8 mouse cellular contexts compared by ENCODE assay signal in genomic region chr12:17993368-17993767, GRCm38 (mm10).
DNase-seq lines count a peak whose midpoint lies in the region; ATAC-seq lines count a peak whose summit lies in the region.
"Not testable (repeated sequence)": the region's sequence is repeated elsewhere in the genome, so short reads cannot be mapped to it uniquely, and the experiment has no call there.

No protein-coding gene starts in this region.

- not testable (repeated sequence) for H3K4me1 ChIP-seq in embryonic facial prominence, embryonic 12.5 days; hindbrain, embryonic 10.5 days (replicated peaks); kidney, embryonic 14.5 days (ENCODE audit: control insufficient read depth, insufficient read depth, low read length); liver, embryonic 11.5 days (replicated peaks; ENCODE audit: control insufficient read depth, insufficient read depth, low read length); midbrain, embryonic 13.5 days (replicated peaks)

- not testable (repeated sequence) for ATAC-seq in embryonic facial prominence, embryonic 12.5 days (ENCODE audit: insufficient number of reproducible peaks, insufficient read depth, low FRiP score, low TSS enrichment); kidney, embryonic 14.5 days (ENCODE audit: low FRiP score, low TSS enrichment); liver, embryonic 11.5 days (replicated peaks; ENCODE audit: low FRiP score); midbrain, embryonic 13.5 days

- not testable (repeated sequence) for H3K9me3 ChIP-seq in embryonic facial prominence, embryonic 12.5 days; kidney, embryonic 14.5 days (ENCODE audit: control insufficient read depth, low read length); liver, embryonic 11.5 days (ENCODE audit: control insufficient read depth, low read length); midbrain, embryonic 13.5 days
- peaks cover 16% of the 10 kb centered on the region for H3K9me3 ChIP-seq in hindbrain, embryonic 10.5 days

- not testable (repeated sequence) for H3K27me3 ChIP-seq in embryonic facial prominence, embryonic 12.5 days; hindbrain, embryonic 10.5 days (ENCODE audit: insufficient read depth, poor library complexity, severe bottlenecking); kidney, embryonic 14.5 days (ENCODE audit: control insufficient read depth, insufficient read depth, low read length); liver, embryonic 11.5 days (replicated peaks; ENCODE audit: control insufficient read depth, insufficient read depth, low read length); midbrain, embryonic 13.5 days

- H3K36me3 ChIP-seq in embryonic facial prominence, embryonic 12.5 days; kidney, embryonic 14.5 days (ENCODE audit: control insufficient read depth, insufficient read depth, low read length); liver, embryonic 11.5 days (ENCODE audit: control insufficient read depth, insufficient read depth, low read length); midbrain, embryonic 13.5 days: not testable (repeated sequence)
- peaks cover 12% of the 10 kb centered on the region for H3K36me3 ChIP-seq in hindbrain, embryonic 10.5 days

- 4% methylated on average over 22 of the region's 22 CpGs for WGBS in embryonic facial prominence, embryonic 12.5 days
- 8% methylated on average over 22 of the region's 22 CpGs for WGBS in hindbrain, embryonic 10.5 days
- WGBS in kidney, embryonic 14.5 days, result 4% methylated on average over 15 of the region's 22 CpGs
- WGBS in liver, embryonic 11.5 days, result 11% methylated on average over 18 of the region's 22 CpGs
- WGBS in midbrain, embryonic 13.5 days, result 8% methylated on average over 22 of the region's 22 CpGs

- DNase-seq in ES-CJ7 (ENCODE audit: low read depth, low spot score), result peak; percentile 9
- DNase-seq in forelimb bud, embryonic 11.5 days (ENCODE audit: low read depth, low spot score), result peak; percentile 28
- peak; percentile 38 for DNase-seq in hindbrain, embryonic 10.5 days (ENCODE audit: low spot score)
- DNase-seq in liver, embryonic 11.5 days (ENCODE audit: low spot score), result peak; percentile 31
- DNase-seq in retina, postnatal 1 day, result peak; percentile 25

- peak overlapping the region; percentile 52 for H3K4me2 ChIP-seq in embryonic facial prominence, embryonic 12.5 days (replicated peaks)
- H3K4me2 ChIP-seq in kidney, embryonic 14.5 days (replicated peaks; ENCODE audit: low read depth, low read length), result peak overlapping the region; percentile 40
- peak overlapping the region; percentile 39 for H3K4me2 ChIP-seq in liver, embryonic 11.5 days
- peak overlapping the region; percentile 57 for H3K4me2 ChIP-seq in midbrain, embryonic 13.5 days (replicated peaks)

- H3K27ac ChIP-seq in embryonic facial prominence, embryonic 12.5 days; kidney, embryonic 14.5 days (ENCODE audit: low read depth, low read length); liver, embryonic 11.5 days (ENCODE audit: low read depth, low read length); midbrain, embryonic 13.5 days: not testable (repeated sequence)
- H3K27ac ChIP-seq in hindbrain, embryonic 10.5 days, result peak overlapping the region; percentile 87

- peak overlapping the region; percentile 63 for H3K4me3 ChIP-seq in embryonic facial prominence, embryonic 12.5 days
- H3K4me3 ChIP-seq in hindbrain, embryonic 10.5 days, result peak overlapping the region; percentile 63
- H3K4me3 ChIP-seq in kidney, embryonic 14.5 days (ENCODE audit: low read length), result peak overlapping the region; percentile 51
- peak overlapping the region; percentile 49 for H3K4me3 ChIP-seq in liver, embryonic 11.5 days (ENCODE audit: low read depth, low read length)
- H3K4me3 ChIP-seq in midbrain, embryonic 13.5 days (replicated peaks), result peak overlapping the region; percentile 52

- H3K9ac ChIP-seq in embryonic facial prominence, embryonic 12.5 days, result peak overlapping the region; percentile 72
- peak overlapping the region; percentile 58; the same call in 1 of the 2 replicates for H3K9ac ChIP-seq in kidney, embryonic 14.5 days (ENCODE audit: low read depth, low read length)
- not testable (repeated sequence) for H3K9ac ChIP-seq in liver, embryonic 11.5 days (ENCODE audit: low read depth, low read length)
- peak overlapping the region; percentile 44; the same call in 1 of the 2 replicates for H3K9ac ChIP-seq in midbrain, embryonic 13.5 days (replicated peaks)
